Mouse (Mus musculus): ENCODE results near the gene Col11a2. TPM values are rescaled to one million over a fixed set of nuclear protein-coding genes. Genes with fewer than 3 reads are reported as not detected.
A peak's percentile ranks its signal among the peaks of the same experiment; 100 is the strongest.

The Col11a2 gene
- polyA plus RNA-seq, 1 experiment from 2014 or later = 0.13 TPM

DNA sequence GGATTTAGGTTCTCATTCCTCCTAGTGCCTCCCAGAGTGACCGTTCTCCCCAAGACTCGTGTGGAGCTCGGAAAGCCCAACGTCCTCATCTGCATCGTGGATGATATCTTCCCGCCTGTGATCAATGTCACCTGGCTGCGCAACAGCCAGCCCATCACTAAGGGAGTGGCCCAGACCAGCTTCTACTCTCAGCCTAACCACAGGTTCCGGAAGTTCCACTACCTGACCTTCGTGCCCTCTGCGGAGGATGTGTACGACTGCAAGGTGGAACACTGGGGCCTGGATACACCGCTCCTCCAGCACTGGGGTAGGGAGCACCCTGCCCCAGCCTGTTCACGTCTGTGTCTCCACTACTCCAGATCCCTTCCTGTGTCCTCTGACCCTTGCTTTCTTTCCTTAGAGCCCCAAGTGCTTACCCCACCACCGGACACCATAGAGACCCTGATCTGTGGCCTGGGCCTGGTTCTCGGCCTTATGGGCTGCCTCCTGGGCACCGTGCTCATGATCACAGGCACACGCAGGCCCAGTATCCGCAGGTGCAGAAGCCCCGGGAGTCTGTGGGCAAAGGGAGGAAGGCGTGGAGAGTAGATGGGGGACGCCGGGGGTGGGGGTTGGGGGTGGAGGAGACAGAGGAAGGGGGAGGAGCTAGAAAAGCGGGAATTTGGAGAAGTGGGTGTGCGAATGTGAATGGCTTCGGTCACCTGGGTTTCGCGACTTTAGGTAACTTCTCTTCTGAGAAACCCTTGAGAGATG is 55.2 kb downstream of the Col11a2 start:
- Histone ChIP-seq H3K36me3 (ENCODE audit: control insufficient read depth, insufficient read depth) (no peaks in the 10 kb centered on the region), H3K4me1 (replicated peaks; ENCODE audit: control insufficient read depth, insufficient read depth, low read length) (0 out of 2 replicates have a peak, but pooled peaks cover under 1% of the 10 kb centered on the region), H3K4me2 (replicated peaks; ENCODE audit: low read depth) (no peak overlapping the region), H3K27ac (ENCODE audit: low read depth, low read length) (no peak overlapping the region), H3K9me3 (ENCODE audit: control insufficient read depth) (no peaks in the 10 kb centered on the region), H3K9ac (ENCODE audit: low read depth, low read length) (no peak overlapping the region), H3K4me3 (ENCODE audit: low read depth, low read length) (no peak overlapping the region), H3K27me3 (replicated peaks; ENCODE audit: control insufficient read depth, insufficient read depth, low read length) (no peaks in the 10 kb centered on the region)
- 83% methylated on average over 26 of the region's 27 CpGs for WGBS
- no peak for TF ChIP-seq CTCF (IDR thresholded peaks at IDR 0.05; ENCODE audit: low read depth)
- no peak for ATAC-seq

- ATAC-seq = no peak
- H3K9ac ChIP-seq (ENCODE audit: low read depth, low read length) = no peak overlapping the region
- H3K27ac ChIP-seq (ENCODE audit: low read depth, low read length) = no peak overlapping the region
- H3K4me3 ChIP-seq (ENCODE audit: low read depth, low read length) = no peak overlapping the region
- no peak overlapping the region for H3K4me2 ChIP-seq (replicated peaks; ENCODE audit: low read depth)
- no peaks in the 10 kb centered on the region for H3K9me3 ChIP-seq (ENCODE audit: control insufficient read depth)
- no peaks in the 10 kb centered on the region for H3K36me3 ChIP-seq (ENCODE audit: control insufficient read depth, insufficient read depth)
- H3K4me1 ChIP-seq (replicated peaks; ENCODE audit: control insufficient read depth, insufficient read depth, low read length) = 0 out of 2 replicates have a peak, but pooled peaks cover 5% of the 10 kb centered on the region
- no peak for TF ChIP-seq CTCF (IDR thresholded peaks at IDR 0.05; ENCODE audit: low read depth)
- H3K27me3 ChIP-seq (replicated peaks; ENCODE audit: control insufficient read depth, insufficient read depth, low read length) = no peaks in the 10 kb centered on the region
- WGBS = 68% methylated on average over 3 of the region's 3 CpGs
Measured at GRCm38 (mm10) chr17:34096497-34097010, 57.3 kb downstream of the Col11a2 start.

DNA sequence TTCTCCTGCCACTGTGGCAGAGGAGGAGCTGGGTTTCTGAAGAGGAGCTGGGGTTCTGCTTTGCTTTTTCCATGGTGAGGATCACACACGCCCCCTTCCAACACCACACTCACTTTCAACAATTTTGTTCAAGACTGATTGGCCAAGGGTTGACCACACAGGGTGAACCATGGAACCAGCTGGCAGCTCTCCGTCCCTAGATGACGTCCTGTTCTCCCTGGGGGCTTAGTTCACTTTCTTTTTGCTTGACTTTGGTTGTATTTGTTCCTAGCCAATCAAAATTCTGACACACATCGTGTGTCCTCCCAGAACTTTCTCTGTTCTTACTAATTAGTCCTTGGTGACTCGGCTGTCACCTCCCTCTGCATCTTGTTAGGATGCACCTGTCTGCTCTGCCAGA is 58.0 kb downstream of the Col11a2 start:
- Histone ChIP-seq H3K9me3 (ENCODE audit: control insufficient read depth) (no peaks in the 10 kb centered on the region), H3K4me1 (replicated peaks; ENCODE audit: control insufficient read depth, insufficient read depth, low read length) (0 out of 2 replicates have a peak, but pooled peaks cover 7% of the 10 kb centered on the region), H3K36me3 (ENCODE audit: control insufficient read depth, insufficient read depth) (no peaks in the 10 kb centered on the region), H3K4me3 (ENCODE audit: low read depth, low read length) (no peak overlapping the region), H3K27ac (ENCODE audit: low read depth, low read length) (no peak overlapping the region), H3K9ac (ENCODE audit: low read depth, low read length) (no peak overlapping the region), H3K27me3 (replicated peaks; ENCODE audit: control insufficient read depth, insufficient read depth, low read length) (no peaks in the 10 kb centered on the region), H3K4me2 (replicated peaks; ENCODE audit: low read depth) (no peak overlapping the region)
- WGBS = 70% methylated on average over 5 of the region's 5 CpGs
- no peak for TF ChIP-seq CTCF (IDR thresholded peaks at IDR 0.05; ENCODE audit: low read depth)
- ATAC-seq = no peak

DNA sequence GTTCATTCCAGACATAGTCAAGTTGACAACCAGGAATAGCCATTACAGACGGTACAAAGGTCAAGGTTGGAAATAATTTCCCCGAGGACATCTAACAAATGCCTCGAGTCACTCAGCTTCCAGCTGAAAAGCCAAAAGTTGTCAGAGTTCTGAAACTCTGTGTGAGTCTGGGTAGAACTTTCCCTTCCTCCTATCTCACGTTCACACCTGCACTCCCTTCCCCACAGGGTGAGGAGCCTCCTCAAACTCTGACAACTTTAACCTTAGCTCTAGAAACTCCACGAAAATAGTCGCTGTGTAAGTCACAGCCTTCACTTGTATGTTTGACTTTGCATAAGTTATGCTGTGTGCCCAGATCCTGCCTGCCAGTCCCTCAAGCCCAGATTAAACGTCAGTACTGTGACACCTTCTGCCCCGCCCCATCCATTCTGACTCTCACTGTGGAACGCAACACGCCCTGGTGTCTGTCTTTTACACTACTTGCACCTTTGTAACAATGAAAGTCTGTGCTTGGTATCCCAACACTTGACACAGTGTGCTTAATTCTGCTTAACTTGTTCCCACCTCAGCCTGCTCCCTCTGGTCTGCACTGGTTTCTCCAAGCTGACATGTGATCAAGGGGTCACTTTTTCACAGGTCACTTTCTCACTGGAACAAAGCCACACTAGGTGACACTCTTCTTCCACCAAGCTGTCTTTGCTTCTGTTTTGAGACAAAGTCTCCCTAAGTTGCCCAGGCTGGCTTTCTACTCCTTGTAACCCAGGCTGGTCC is 59.7 kb downstream of the Col11a2 start:
- H3K9me3 ChIP-seq (ENCODE audit: control insufficient read depth) = no peaks in the 10 kb centered on the region
- 29% methylated on average over 10 of the region's 10 CpGs for WGBS
- H3K4me1 ChIP-seq (replicated peaks; ENCODE audit: control insufficient read depth, insufficient read depth, low read length) = 0 out of 2 replicates have a peak, but pooled peaks cover 7% of the 10 kb centered on the region
- no peak overlapping the region for H3K27ac ChIP-seq (ENCODE audit: low read depth, low read length)
- no peaks in the 10 kb centered on the region for H3K27me3 ChIP-seq (replicated peaks; ENCODE audit: control insufficient read depth, insufficient read depth, low read length)
- no peak overlapping the region for H3K4me2 ChIP-seq (replicated peaks; ENCODE audit: low read depth)
- H3K4me3 ChIP-seq (ENCODE audit: low read depth, low read length) = no peak overlapping the region
- no peak overlapping the region for H3K9ac ChIP-seq (ENCODE audit: low read depth, low read length)
- ATAC-seq = peak; percentile 72
- TF ChIP-seq CTCF (IDR thresholded peaks at IDR 0.05; ENCODE audit: low read depth) = no peak
- H3K36me3 ChIP-seq (ENCODE audit: control insufficient read depth, insufficient read depth) = no peaks in the 10 kb centered on the region

- no peak overlapping the region for H3K9ac ChIP-seq (ENCODE audit: low read depth, low read length)
- H3K9me3 ChIP-seq (ENCODE audit: control insufficient read depth) = no peaks in the 10 kb centered on the region
- peak overlapping the region; percentile 30 for H3K4me2 ChIP-seq (replicated peaks; ENCODE audit: low read depth)
- H3K4me3 ChIP-seq (ENCODE audit: low read depth, low read length) = no peak overlapping the region
- no peak for TF ChIP-seq CTCF (IDR thresholded peaks at IDR 0.05; ENCODE audit: low read depth)
- H3K27me3 ChIP-seq (replicated peaks; ENCODE audit: control insufficient read depth, insufficient read depth, low read length) = no peaks in the 10 kb centered on the region
- no peaks in the 10 kb centered on the region for H3K36me3 ChIP-seq (ENCODE audit: control insufficient read depth, insufficient read depth)
- ATAC-seq = no peak
- H3K4me1 ChIP-seq (replicated peaks; ENCODE audit: control insufficient read depth, insufficient read depth, low read length) = 0 out of 2 replicates have a peak, but pooled peaks cover 7% of the 10 kb centered on the region
- no peak overlapping the region for H3K27ac ChIP-seq (ENCODE audit: low read depth, low read length)
- 33% methylated on average over 5 of the region's 5 CpGs for WGBS
Measured at GRCm38 (mm10) chr17:34099531-34099930, 60.3 kb downstream of the Col11a2 start.

- no peaks in the 10 kb centered on the region for H3K9me3 ChIP-seq (ENCODE audit: control insufficient read depth)
- WGBS = 30% methylated on average over 5 of the region's 5 CpGs
- H3K4me1 ChIP-seq (replicated peaks; ENCODE audit: control insufficient read depth, insufficient read depth, low read length) = 0 out of 2 replicates have a peak, but pooled peaks cover 7% of the 10 kb centered on the region
- H3K9ac ChIP-seq (ENCODE audit: low read depth, low read length) = no peak overlapping the region
- no peak overlapping the region for H3K27ac ChIP-seq (ENCODE audit: low read depth, low read length)
- ATAC-seq = no peak
- no peaks in the 10 kb centered on the region for H3K36me3 ChIP-seq (ENCODE audit: control insufficient read depth, insufficient read depth)
- no peaks in the 10 kb centered on the region for H3K27me3 ChIP-seq (replicated peaks; ENCODE audit: control insufficient read depth, insufficient read depth, low read length)
- H3K4me3 ChIP-seq (ENCODE audit: low read depth, low read length) = no peak overlapping the region
- no peak for TF ChIP-seq CTCF (IDR thresholded peaks at IDR 0.05; ENCODE audit: low read depth)
- no peak overlapping the region for H3K4me2 ChIP-seq (replicated peaks; ENCODE audit: low read depth)
Measured at GRCm38 (mm10) chr17:34101185-34101584, 61.9 kb downstream of the Col11a2 start.

Measured in intestine, postnatal 0 days (tissue).